Mouse (Mus musculus): ENCODE measurements around the gene Jsrp1.

GRCm38 (mm10) chr10:80766161-80766815 is 47.0 kb downstream of the Jsrp1 start:
- TF ChIP-seq POLR2A (IDR thresholded peaks at IDR 0.05; ENCODE audit: low read depth, low read length), result no peak
- no peak for TF ChIP-seq CTCF (IDR thresholded peaks at IDR 0.05; ENCODE audit: extremely low read depth, insufficient read length, insufficient replicate concordance, low read depth, low read length)
